Mouse (Mus musculus): ENCODE data around the gene Tpgs1.

- TF ChIP-seq CTCF (IDR thresholded peaks at IDR 0.05; ENCODE audit: extremely low read depth, insufficient read length, insufficient replicate concordance, low read depth, low read length), result no peak
- TF ChIP-seq POLR2A (IDR thresholded peaks at IDR 0.05; ENCODE audit: low read depth, low read length), result no peak
These were observed 47.8 kb downstream of the Tpgs1 start for GRCm38 (mm10) chr10:79716988-79717355.

Data from small intestine, adult 2 months (tissue).